ENCODE assay signal across 8 mouse cellular contexts in the genomic region with DNA sequence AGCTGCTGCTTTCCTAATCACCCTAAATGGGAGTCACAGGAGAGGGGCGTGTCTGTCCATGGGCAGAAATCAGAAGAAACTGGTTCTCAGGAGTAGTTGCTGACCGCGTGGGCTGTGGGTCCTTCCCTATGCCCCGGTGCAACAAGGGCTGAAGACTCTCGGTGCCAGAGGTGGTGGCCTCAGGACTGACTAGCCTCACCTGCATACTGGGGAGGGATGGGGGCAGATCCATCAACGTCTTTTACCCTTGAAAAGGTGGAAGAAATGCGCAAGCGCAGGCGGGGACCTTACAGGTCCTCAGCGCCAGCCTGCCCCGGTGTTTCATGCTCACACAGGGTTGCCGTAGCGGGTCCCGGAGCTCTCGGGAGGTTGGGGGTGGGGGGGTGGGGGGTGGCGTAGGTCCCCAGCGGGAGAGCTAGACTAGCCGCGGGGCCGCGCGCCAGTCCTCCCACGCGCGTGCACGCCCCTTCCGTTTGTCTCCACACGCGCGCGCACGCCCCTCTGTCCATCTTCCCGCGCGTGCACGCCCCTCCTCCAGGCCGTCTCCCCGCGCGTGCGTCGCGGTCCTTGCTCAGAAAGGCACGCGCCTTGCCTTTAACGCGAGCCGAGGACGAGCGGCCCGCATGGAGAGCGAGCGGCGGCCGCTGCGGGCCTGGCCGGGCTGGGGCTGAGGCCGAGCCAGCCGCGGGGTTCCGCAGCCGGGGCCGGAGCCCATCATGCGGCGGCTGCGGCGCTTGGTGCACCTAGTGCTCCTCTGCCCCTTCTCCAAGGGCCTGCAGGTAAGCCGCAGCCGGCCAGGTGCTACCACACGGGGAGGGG. TPM values are rescaled to one million over a fixed set of nuclear protein-coding genes. Genes with fewer than 3 reads are reported as not detected.
DNase-seq lines count a peak whose midpoint lies in the region; ATAC-seq and TF ChIP-seq lines count a peak whose summit lies in the region.

A gene (plus strand): TSS at position 537 of the 819 bp plus-strand sequence.

- no peaks in the 10 kb centered on the region for H3K9me3 ChIP-seq in CH12.LX (replicated peaks; ENCODE audit: low read length)
- H3K9me3 ChIP-seq in forebrain, embryonic 13.5 days (replicated peaks): no peaks in the 10 kb centered on the region
- no peaks in the 10 kb centered on the region for H3K9me3 ChIP-seq in heart, embryonic 16.5 days (replicated peaks; ENCODE audit: control insufficient read depth, low read length)
- H3K9me3 ChIP-seq in liver, embryonic 11.5 days (ENCODE audit: control insufficient read depth, low read length): no peaks in the 10 kb centered on the region

- dilution Hi-C loops in CH12.LX (cut with MboI; ENCODE audit: extremely low pct_ligation_motif_present, extremely low pct_unique_long_range_greater_than_20kb, low sequenced_read_pairs): no loop called here

- in situ Hi-C loops in CH12.LX (cut with MboI; ENCODE audit: low pct_ligation_motif_present, low pct_unique_long_range_greater_than_20kb, low sequenced_read_pairs): no loop called here

- no peak for TF ChIP-seq RAD21 in CH12.LX (IDR thresholded peaks at IDR 0.05; ENCODE audit: low read depth, low read length)

- no peak for DNase-seq in CH12.LX (ENCODE audit: extremely low read depth)
- peak; percentile 83 for DNase-seq in brain, embryonic 18.5 days (ENCODE audit: low read depth, low spot score)
- peak; percentile 89 for DNase-seq in kidney, postnatal 14 days
- peak; percentile 74 for DNase-seq in liver, embryonic 11.5 days (ENCODE audit: low spot score)
- peak; percentile 35 to 37 for DNase-seq in natural killer cell, adult 2 months (ENCODE audit: low spot score in 2 of 2)
- peak; percentile 75 for DNase-seq in testis, postnatal 14 days (ENCODE audit: low spot score)

- WGBS in forebrain, embryonic 13.5 days: under 1% methylated on average over 57 of the region's 70 CpGs
- under 1% methylated on average over 70 of the region's 70 CpGs for WGBS in heart, embryonic 16.5 days
- 1% methylated on average over 67 of the region's 70 CpGs for WGBS in liver, embryonic 11.5 days

- TF ChIP-seq EP300 in CH12.LX (IDR thresholded peaks at IDR 0.05; ENCODE audit: low read length): no peak

- peak within 1 kb of the TSS in 1 of 3 experiments; percentile 48 for H3K4me3 ChIP-seq in CH12.LX (replicated peaks in 1 of 3; ENCODE audit: low read depth in 2 of 3, low read length in 2 of 3, poor library complexity in 1 of 3)
- H3K4me3 ChIP-seq in forebrain, embryonic 13.5 days: peak within 1 kb of the TSS; percentile 79
- H3K4me3 ChIP-seq in heart, embryonic 16.5 days (ENCODE audit: low read length): peak within 1 kb of the TSS; percentile 71
- peak within 1 kb of the TSS; percentile 68 for H3K4me3 ChIP-seq in liver, embryonic 11.5 days (ENCODE audit: low read depth, low read length)

- peak within 1 kb of the TSS; percentile 33 for H3K4me2 ChIP-seq in CH12.LX (ENCODE audit: insufficient read depth, low read depth, poor library complexity, severe bottlenecking)
- H3K4me2 ChIP-seq in forebrain, embryonic 13.5 days: peak within 1 kb of the TSS; percentile 86
- H3K4me2 ChIP-seq in heart, embryonic 16.5 days (ENCODE audit: low read depth, low read length): peak within 1 kb of the TSS; percentile 98
- H3K4me2 ChIP-seq in liver, embryonic 11.5 days: peak within 1 kb of the TSS; percentile 93

- H3K9ac ChIP-seq in CH12.LX (ENCODE audit: insufficient read depth, low read depth): no peak within 1 kb of the TSS
- H3K9ac ChIP-seq in forebrain, embryonic 13.5 days: peak within 1 kb of the TSS; percentile 99
- peak within 1 kb of the TSS; percentile 87 for H3K9ac ChIP-seq in heart, embryonic 16.5 days (ENCODE audit: low read length)
- peak within 1 kb of the TSS; percentile 72 for H3K9ac ChIP-seq in liver, embryonic 11.5 days (ENCODE audit: low read depth, low read length)

- no peaks in the 10 kb centered on the region for H3K36me3 ChIP-seq in CH12.LX (replicated peaks in 1 of 2; ENCODE audit: control insufficient read depth in 1 of 2, insufficient read depth in 1 of 2, low read length in 1 of 2)
- H3K36me3 ChIP-seq in forebrain, embryonic 13.5 days (ENCODE audit: poor library complexity, severe bottlenecking): peaks cover 4% of the 10 kb centered on the region; the same call in 1 of the 2 replicates
- no peaks in the 10 kb centered on the region for H3K36me3 ChIP-seq in heart, embryonic 16.5 days (ENCODE audit: control insufficient read depth, insufficient read depth)
- H3K36me3 ChIP-seq in liver, embryonic 11.5 days (ENCODE audit: control insufficient read depth, insufficient read depth, low read length): no peaks in the 10 kb centered on the region

- no peak for TF ChIP-seq CTCF in CH12.LX (conservative IDR thresholded peaks at IDR 0.05 in 1 of 2, IDR thresholded peaks at IDR 0.05 in 1 of 2; ENCODE audit: low read depth in 2 of 2, low read length in 2 of 2)

- no peak for TF ChIP-seq POLR2A in CH12.LX (IDR thresholded peaks at IDR 0.05; ENCODE audit: low read depth, low read length)

- ATAC-seq in forebrain, embryonic 13.5 days: peak; percentile 83
- peak; percentile 56 for ATAC-seq in heart, embryonic 16.5 days (replicated peaks; ENCODE audit: extremely low read depth, insufficient read depth, low FRiP score)
- peak; percentile 30; the same call in 1 of the 2 replicates for ATAC-seq in liver, embryonic 11.5 days (replicated peaks; ENCODE audit: low FRiP score)

- peaks cover 23% of the 10 kb centered on the region for H3K27me3 ChIP-seq in CH12.LX (replicated peaks)
- no peaks in the 10 kb centered on the region for H3K27me3 ChIP-seq in forebrain, embryonic 13.5 days
- H3K27me3 ChIP-seq in heart, embryonic 16.5 days (ENCODE audit: control insufficient read depth, insufficient read depth, low read length): 0 out of 2 replicates have a peak, but pooled peaks cover 3% of the 10 kb centered on the region
- H3K27me3 ChIP-seq in liver, embryonic 11.5 days (replicated peaks; ENCODE audit: control insufficient read depth, insufficient read depth, low read length): peaks cover 13% of the 10 kb centered on the region

- no peak within 1 kb of the TSS for H3K27ac ChIP-seq in CH12.LX (ENCODE audit: insufficient read depth, low read depth)
- peak within 1 kb of the TSS; percentile 82 for H3K27ac ChIP-seq in forebrain, embryonic 13.5 days
- 0 out of 2 replicates have a peak within 1 kb of the TSS, but pooled peaks have one; percentile 16 for H3K27ac ChIP-seq in heart, embryonic 16.5 days (ENCODE audit: low read length)
- H3K27ac ChIP-seq in liver, embryonic 11.5 days (ENCODE audit: low read depth, low read length): no peak within 1 kb of the TSS

- H3K4me1 ChIP-seq in CH12.LX (ENCODE audit: control insufficient read depth in 1 of 2, insufficient read depth in 2 of 2): peaks cover 3 to 8% of the 10 kb centered on the region in 2 experiments
- peaks cover 43% of the 10 kb centered on the region for H3K4me1 ChIP-seq in forebrain, embryonic 13.5 days
- H3K4me1 ChIP-seq in heart, embryonic 16.5 days (ENCODE audit: control insufficient read depth, insufficient read depth, low read length): peaks cover 6% of the 10 kb centered on the region; the same call in 1 of the 2 replicates
- H3K4me1 ChIP-seq in liver, embryonic 11.5 days (replicated peaks; ENCODE audit: control insufficient read depth, insufficient read depth, low read length): peaks cover 12% of the 10 kb centered on the region

- H3K79me2 ChIP-seq in CH12.LX (replicated peaks; ENCODE audit: control insufficient read depth, extremely low read depth, insufficient read depth, poor library complexity, severe bottlenecking): no peaks in the 10 kb centered on the region

TF ChIP-seq in CH12.LX, 34 proteins besides CTCF, POLR2A, EP300 and RAD21:
- TF ChIP-seq GABPA (IDR thresholded peaks at IDR 0.05; ENCODE audit: insufficient replicate concordance, low read depth, low read length) (no peak), ZMIZ1 (IDR thresholded peaks at IDR 0.05; ENCODE audit: low read depth, low read length) (no peak), NRF1 (IDR thresholded peaks at IDR 0.05; ENCODE audit: low read depth, low read length) (peak; percentile 64)

RNA-seq across cellular contexts. Expression of the gene that starts here (rescaled TPM):
- total RNA-seq in CH12.LX (2012; rRNA removed): 0.88 and 1.2 TPM in 2 replicates
- 0.16 TPM in 1 of 2 replicates, not detected in the other for total RNA-seq in CH12.LX (2014; rRNA removed)
- polyA plus RNA-seq in CH12.LX (2012; ENCODE audit: insufficient read length, low read depth): not detected in 2 replicates
- polyA plus RNA-seq in forebrain, embryonic 13.5 days (2015; fragmentation: Nextera tagmentation; extraction: Ambion mirVana): 81.9 and 89.4 TPM in 2 replicates
- 12.5 and 15.8 TPM in 2 replicates for polyA plus RNA-seq in heart, embryonic 16.5 days (2015; fragmentation: Nextera tagmentation; extraction: Ambion mirVana)
- polyA plus RNA-seq in liver, embryonic 11.5 days (2014; fragmentation: Nextera tagmentation; extraction: Ambion mirVana): 10.5 and 11.1 TPM in 2 replicates

Comparison
In these comparisons a context has a peak if more than half of its experiments do, and no peak if none do; other contexts are left out.
1. H3K27ac ChIP-seq: peak in forebrain, embryonic 13.5 days (single experiment) and heart, embryonic 16.5 days (single experiment); none in CH12.LX (single experiment) and liver, embryonic 11.5 days (single experiment).
2. H3K4me2 ChIP-seq: peak in every context shown above with its lines; median percentile 98 in heart, embryonic 16.5 days; 93 in liver, embryonic 11.5 days; 86 in forebrain, embryonic 13.5 days; 33 in CH12.LX.
3. ATAC-seq: peak in every context shown above with its lines; median percentile 83 in forebrain, embryonic 13.5 days; 56 in heart, embryonic 16.5 days; 30 in liver, embryonic 11.5 days.